15 mouse cellular contexts compared by ENCODE assay signal in genomic region chr2:75265218-75265617, GRCm38 (mm10).
DNase-seq lines count a peak whose midpoint lies in the region; ATAC-seq lines count a peak whose summit lies in the region.
"Had no signal": no experiment of that assay in that cellular context is flagged by ENCODE, and none has a peak within 500 bp of the region (broad histone marks: within the 10 kb centered on the region; RNA-seq: fewer than 3 reads in every experiment).

No protein-coding gene starts in this region.

- no peaks in the 10 kb centered on the region for H3K9me3 ChIP-seq in neural tube, embryonic 15.5 days (replicated peaks)
- H3K9me3 ChIP-seq in liver, embryonic 12.5 days (replicated peaks), result no peaks in the 10 kb centered on the region
- H3K9me3 ChIP-seq: liver, embryonic 15.5 days had no signal

- H3K9ac ChIP-seq in neural tube, embryonic 15.5 days (replicated peaks), result no peak overlapping the region
- H3K9ac ChIP-seq in liver, embryonic 12.5 days, result no peak overlapping the region
- H3K9ac ChIP-seq: liver, embryonic 15.5 days had no signal

- H3K36me3 ChIP-seq in neural tube, embryonic 15.5 days, result no peaks in the 10 kb centered on the region
- H3K36me3 ChIP-seq in liver, embryonic 12.5 days, result no peaks in the 10 kb centered on the region
- H3K36me3 ChIP-seq: liver, embryonic 15.5 days had no signal

- intact Hi-C loops in left cerebral cortex, postnatal 4 days (cut with DNase I), result no loop called here

- peak; percentile 79 for DNase-seq in left cerebral cortex, postnatal 4 days
- no peak for DNase-seq in left cerebral cortex, adult 11 months (ENCODE audit: low spot score)
- DNase-seq in cerebellum, adult 18-20 months, result peak; percentile 76 to 85
- DNase-seq in cerebellum, postnatal 36 days, result peak; percentile 72 to 75
- DNase-seq in kidney, postnatal 36 days, result no peak
- DNase-seq: adrenal gland, postnatal 25 days; heart, adult 2 months; heart, postnatal 10 days; kidney, adult 18-20 months; lung, postnatal 4 days; right cerebral cortex, postnatal 14 days had no signal

- no peak overlapping the region for H3K4me3 ChIP-seq in neural tube, embryonic 15.5 days (replicated peaks)
- no peak overlapping the region for H3K4me3 ChIP-seq in liver, embryonic 12.5 days
- H3K4me3 ChIP-seq: heart, adult 2 months; liver, embryonic 15.5 days had no signal

- peak overlapping the region; percentile 54 for H3K27ac ChIP-seq in neural tube, embryonic 15.5 days (replicated peaks)
- no peak overlapping the region for H3K27ac ChIP-seq in liver, embryonic 12.5 days
- H3K27ac ChIP-seq: heart, adult 2 months; liver, embryonic 15.5 days had no signal

- H3K4me2 ChIP-seq in neural tube, embryonic 15.5 days, result no peak overlapping the region
- H3K4me2 ChIP-seq in liver, embryonic 12.5 days, result no peak overlapping the region
- H3K4me2 ChIP-seq: liver, embryonic 15.5 days had no signal

- whole genome bisulfite sequencing in neural tube, embryonic 15.5 days, result 56% methylated on average over 7 of the region's 7 CpGs
- 63% methylated on average over 7 of the region's 7 CpGs for WGBS in liver, embryonic 12.5 days (ENCODE audit: insufficient replicate concordance)

- 0 out of 2 replicates have a peak, but pooled peaks have one; percentile 37 for ATAC-seq in neural tube, embryonic 15.5 days (ENCODE audit: low FRiP score)
- ATAC-seq in liver, embryonic 12.5 days, result no peak
- ATAC-seq: CD4-positive, CD25-positive, alpha-beta regulatory T cell, adult 4 months had no signal

- H3K27me3 ChIP-seq in neural tube, embryonic 15.5 days (replicated peaks), result no peaks in the 10 kb centered on the region
- H3K27me3 ChIP-seq in liver, embryonic 12.5 days (replicated peaks), result no peaks in the 10 kb centered on the region
- H3K27me3 ChIP-seq: liver, embryonic 15.5 days had no signal

- peaks cover 27% of the 10 kb centered on the region for H3K4me1 ChIP-seq in neural tube, embryonic 15.5 days
- H3K4me1 ChIP-seq in liver, embryonic 12.5 days, result 0 out of 2 replicates have a peak, but pooled peaks cover 4% of the 10 kb centered on the region
- H3K4me1 ChIP-seq: liver, embryonic 15.5 days had no signal

Comparison
In these comparisons a context has a peak if more than half of its experiments do, and no peak if none do; other contexts are left out.
1. DNase-seq: peak in left cerebral cortex, postnatal 4 days (single experiment), cerebellum, adult 18-20 months (2 of 2) and cerebellum, postnatal 36 days (2 of 2); none in left cerebral cortex, adult 11 months (single experiment) and kidney, postnatal 36 days (0 of 2).